Mouse (Mus musculus): Measurements from ENCODE around the gene Chsy1. TPM values are rescaled to one million over a fixed set of nuclear protein-coding genes. Genes with fewer than 3 reads are reported as not detected.

The Chsy1 gene
- total RNA-seq, 2 experiments from 2014 or later = 3.4 to 3.8 TPM

DNA sequence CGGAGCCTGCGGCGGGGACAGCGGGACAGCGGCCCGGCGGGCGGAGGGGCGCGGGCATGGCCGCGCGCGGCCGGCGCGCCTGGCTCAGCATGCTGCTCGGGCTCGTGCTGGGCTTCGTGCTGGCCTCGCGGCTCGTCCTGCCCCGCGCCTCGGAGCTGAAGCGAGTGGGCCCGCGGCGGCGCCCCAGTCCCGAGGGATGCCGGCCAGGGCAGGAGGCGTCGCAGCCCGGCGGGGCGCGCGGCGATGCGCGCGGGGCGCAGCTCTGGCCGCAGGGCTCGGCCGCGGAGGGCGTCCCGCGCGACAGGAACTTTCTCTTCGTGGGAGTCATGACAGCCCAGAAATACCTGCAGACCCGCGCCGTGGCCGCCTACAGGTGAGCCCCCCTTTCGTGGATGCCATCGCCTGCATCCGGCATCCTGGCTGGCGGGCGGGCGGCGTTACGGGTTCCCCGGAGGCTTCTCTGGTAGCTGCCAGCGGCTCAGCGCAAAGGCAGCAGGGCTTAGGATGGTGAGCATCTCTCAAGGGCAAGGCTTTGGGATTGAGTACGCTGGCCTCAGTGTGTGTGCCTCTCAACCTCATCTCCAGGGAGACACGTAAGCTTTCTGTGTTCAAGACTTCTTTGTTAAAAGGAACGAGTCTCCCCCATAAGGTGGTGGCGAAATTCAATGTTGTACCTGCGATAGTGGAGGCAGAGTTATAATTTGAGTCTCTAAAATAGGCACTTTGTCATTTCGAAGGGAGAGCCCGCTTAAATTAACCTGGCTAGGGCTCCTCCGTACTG, 730 bp downstream of the Chsy1 start:
- DNase-seq = peak; percentile 24

DNA sequence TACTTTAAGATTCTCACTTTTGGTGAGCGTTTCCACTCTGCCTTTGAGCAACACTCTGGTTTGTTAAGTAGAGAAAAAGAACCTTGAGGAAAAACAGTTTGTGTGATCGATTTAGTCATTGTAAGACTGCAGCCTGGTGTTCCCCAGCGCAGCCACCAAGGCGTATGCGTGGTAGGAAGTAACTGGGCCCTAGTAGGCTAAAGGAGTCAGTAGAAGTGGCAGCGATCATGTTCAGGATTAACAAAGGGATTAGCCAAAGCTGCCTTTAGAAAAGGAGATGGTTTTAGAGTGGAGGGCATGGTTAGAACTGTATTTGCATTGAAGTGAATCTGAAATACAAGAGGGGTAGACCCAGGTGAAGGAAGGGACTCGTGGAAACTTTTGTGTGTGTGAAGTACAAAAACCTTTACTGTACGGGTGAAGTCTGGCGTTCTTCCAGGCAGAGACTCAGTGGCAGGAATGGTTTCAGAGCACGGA, 1.4 kb downstream of the Chsy1 start:
- no peak for DNase-seq

DNA sequence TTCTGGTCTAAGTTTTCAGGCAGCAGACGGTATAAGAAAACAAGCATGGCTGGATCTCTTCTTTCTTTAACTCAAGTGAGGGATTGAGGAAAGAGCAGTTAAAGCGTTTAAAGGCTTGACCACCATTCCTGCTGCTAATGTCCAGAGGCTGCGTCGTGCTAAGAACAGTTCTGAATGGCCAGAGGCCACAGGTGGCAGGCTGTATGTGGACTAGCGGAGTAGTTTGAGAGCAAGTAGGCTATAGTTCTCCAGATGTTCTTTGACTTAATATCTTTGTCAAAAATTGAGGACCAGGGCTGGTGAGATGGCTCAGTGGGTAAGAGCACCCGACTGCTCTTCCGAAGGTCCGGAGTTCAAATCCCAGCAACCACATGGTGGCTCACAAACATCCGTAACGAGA, 1.9 kb downstream of the Chsy1 start:
- no peak for DNase-seq

DNA sequence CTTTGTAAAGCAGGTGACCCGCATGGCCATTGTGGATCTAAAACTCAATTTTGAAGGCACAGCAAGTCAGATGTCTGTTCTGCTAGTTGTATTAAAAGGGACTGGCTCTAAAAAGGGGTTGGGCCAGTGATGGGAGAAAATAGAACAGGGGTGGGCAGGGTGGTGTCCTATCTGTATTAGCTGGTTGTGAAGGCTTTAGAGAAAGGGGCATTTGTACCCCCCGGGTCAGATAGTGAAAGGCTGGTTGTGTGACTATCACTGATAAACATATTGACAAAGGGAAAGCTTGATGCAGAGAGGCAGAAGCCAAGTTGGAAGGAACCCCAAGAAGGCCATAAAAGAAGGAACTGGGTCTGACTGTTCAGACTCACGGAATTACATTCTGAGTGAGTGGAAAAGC, 4.2 kb downstream of the Chsy1 start:
- no peak for DNase-seq

DNA sequence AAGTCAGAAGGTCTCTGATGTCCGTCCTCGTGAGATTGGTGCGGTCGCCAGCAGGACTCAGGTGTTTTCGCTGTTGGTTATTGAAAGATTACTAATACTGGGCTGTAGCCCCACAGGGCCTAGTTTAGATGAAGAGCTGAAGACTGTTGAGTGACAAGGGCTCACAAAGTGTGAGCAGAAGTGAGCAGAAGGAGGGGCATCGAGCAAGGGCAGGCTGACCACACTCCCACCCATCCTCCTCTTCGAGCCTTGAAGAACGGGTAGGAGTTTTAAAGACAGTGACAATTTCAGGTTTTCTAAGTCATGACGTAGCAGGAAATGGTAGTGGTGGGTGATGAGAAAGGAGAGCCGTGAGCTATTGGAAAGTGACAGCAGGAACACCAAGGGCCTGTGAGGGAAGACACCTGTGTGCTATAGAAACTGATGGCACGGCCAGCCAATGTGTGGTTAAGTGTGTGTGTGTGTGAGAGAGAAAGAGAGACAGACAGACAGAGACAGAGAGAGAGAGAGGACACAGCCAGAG, 6.6 kb downstream of the Chsy1 start:
- no peak for DNase-seq

DNA sequence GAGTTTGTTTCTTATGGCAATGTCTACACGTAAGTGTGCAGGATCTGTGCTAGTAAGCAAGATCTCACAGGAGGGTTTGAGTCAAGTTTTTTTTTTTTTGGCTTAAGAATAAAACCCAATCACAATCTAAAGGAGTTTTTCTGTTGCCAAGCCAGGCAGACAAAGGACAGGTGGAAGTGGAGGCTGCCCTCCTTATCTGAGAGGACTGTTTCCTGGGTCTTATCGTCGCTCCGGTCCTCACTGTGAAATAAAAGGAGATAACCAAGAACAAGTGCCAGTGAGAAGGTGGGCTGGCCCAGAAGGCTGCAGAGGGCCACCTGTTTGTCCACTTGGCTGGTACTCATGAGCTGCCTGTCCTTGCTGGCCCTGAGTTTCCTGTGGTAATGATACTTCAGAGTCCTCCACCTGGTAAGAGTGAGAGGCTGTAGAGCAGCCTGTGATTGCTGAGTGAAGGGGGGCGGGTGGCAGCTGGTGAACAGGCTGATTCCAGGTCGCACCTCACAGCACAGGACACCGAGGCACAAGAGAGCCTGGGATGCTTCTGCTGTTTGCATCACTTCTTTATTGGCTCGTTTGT, 7.7 kb downstream of the Chsy1 start:
- no peak for DNase-seq

DNA sequence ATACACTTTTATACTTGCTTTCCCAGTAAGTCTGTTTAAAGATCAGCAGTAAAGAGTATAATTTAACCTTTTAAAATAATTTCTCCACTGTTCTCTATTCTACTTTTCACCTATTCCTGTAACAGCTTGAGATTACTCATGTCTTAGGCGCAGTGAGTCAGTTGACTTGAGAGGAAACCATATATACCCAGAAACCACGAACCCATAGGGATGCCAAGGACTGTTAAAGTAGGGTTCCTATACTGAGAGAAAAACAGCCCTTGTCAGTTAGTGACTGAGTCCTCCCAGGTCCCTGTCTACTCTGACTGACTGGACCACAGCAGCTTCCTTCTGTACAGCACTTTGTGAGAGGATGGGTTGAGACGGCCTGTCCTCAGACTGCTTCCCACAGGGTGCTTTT, 8.7 kb downstream of the Chsy1 start:
- DNase-seq = no peak

DNA sequence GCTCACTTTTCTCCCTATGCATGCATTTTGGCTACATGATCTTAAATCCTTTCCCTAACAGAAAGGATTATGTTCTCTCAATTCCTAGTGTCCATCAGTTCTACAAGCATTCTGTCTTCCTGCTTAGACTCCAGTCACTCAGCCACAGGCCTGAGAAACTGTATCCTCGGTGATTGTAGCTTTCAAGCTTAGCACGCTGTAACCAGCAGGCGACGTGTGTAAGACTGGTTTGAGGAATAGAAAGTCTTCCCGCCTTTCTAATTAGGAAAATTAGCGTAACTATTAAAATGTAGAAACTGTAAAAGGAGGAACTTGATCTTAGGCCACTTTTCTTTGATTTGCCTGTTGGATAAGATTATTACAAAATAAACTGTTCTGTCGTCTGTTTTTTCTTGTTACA, 9.5 kb downstream of the Chsy1 start:
- no peak for DNase-seq

DNA sequence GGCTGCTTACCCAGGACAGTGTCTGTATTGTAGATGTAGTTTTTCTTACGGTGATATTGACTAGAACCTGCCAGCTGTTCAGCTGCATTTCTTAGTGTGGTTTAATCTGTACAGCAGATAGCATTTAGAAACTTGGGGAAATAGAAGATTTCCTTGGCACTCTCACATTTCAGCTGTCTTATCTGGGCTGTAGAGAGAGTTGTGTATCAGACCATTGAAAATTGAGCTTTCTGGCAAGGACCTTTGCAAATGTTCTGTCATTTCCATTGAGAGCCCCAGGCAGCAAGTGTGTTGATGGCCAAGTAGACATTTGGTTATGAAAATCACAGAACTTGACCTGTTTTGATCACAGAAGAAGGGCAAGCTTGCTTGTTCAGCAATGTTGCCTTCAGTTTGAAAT, 10.8 kb downstream of the Chsy1 start:
- DNase-seq = no peak

DNA sequence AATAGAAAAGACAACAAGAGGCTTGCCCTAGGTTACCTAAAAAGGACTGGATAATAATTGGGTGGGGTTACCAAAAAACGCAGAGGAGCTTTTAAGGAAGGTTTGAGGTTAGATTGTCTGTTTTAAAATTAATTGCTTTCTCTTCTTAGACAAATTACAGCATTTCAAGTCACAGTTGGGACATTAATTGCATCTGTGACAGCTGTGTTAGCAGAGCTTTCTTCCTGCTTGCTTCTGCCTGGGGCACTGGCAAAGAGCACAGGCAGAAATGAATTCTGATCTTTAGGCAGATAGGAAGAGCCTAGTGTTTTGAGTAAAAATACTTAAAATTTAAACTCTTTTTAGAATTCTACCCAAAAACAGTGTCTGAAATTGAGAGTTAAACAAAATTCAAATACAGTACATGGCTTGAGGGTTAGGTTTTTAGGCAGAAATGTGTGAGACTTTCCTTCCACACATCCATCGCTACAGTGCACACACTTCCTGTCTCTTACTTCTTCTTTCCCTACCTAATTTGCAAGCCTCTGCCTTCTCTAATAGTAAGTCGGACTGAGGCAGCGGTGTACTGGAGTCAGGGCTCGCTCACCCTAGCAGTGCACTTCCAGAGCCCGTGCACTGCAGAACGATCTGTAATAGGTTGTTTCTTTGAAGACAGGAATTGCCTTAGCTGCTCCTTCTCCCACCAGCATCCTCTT, 11.5 kb downstream of the Chsy1 start:
- DNase-seq = no peak

DNA sequence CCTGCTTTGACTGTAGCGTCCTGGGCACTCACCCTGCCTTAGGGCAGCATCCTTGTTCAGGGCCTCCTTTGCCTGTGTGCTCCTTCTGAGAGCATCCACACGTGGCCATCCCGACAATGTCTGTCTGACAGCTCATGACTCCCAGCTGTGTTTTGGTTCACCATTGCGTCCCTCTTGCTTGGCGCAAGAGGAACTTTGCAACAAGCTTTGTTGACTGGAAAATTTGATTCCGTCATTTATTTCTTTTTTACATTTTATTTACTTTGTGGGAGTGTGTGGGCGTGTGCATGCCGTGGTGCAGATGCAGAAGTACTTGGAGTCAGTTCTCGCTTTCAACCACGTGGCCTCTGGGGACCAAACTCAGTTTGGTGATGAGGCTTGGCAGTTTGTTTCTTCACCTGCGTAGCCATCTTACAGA, 15.2 kb downstream of the Chsy1 start:
- no peak for DNase-seq

DNA sequence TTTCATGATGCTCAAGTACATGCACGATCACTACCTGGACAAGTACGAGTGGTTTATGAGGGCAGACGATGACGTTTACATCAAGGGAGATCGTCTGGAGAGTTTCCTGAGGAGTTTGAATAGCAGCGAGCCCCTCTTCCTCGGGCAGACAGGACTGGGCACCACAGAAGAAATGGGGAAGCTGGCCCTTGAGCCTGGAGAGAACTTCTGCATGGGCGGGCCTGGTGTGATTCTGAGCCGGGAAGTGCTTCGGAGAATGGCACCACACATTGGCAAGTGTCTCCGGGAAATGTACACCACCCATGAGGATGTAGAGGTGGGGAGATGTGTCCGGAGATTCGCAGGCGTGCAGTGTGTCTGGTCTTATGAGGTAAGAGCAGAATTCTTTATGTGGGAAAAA, 16.1 kb downstream of the Chsy1 start:
- no peak for DNase-seq

DNA sequence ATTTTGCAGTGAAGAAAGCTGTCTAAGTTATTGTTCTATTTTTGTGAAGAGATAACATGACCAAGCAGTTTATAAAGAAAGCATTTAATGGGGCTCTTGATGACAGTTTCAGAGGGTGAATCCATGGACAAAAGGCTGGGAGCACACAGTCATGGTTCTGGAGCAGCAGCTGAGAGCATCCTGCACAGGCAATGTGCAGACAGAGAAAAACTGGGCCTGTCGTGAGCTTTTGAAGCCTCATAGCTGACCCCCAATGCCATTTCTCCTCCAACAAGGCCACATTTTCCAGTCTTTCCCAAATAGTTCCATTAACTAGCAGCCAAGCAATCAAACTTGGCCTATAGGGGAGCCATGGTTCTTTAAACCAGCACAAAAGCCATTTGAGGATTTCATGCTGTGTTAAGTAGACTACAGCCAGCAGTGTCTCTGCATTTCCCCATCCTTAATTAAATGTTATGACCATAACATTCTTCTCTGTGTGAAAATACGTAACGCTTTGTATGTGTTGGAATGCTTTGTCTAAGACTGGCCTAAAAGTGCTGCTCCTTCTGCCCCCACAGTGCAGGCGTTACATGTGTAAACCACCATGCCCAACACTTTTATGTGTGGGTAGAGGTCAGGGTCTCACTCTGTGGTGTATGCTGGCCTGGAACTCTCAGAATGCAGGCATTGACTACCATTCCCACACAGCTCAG, 18.8 kb downstream of the Chsy1 start:
- no peak for DNase-seq

DNA sequence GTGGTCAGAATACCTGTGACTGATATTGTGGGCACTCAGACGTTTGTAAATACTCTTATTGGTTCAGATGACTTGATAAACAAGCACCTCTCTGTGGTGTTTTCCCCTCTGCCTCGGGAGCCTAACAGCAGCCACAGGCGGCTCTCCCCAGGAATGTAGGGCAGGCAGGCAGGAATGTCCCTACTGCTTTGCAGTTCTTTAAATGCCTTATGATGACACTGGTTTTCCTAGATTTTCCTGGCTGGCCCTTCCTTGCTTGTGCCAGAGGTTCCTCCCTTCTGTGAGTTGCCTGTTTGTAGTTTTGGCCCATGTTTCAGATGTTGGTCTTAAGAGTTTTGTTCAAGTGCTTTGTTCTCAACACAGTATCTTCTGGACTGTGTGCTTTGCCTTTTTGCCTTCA, 19.5 kb downstream of the Chsy1 start:
- DNase-seq = peak; percentile 28

DNA sequence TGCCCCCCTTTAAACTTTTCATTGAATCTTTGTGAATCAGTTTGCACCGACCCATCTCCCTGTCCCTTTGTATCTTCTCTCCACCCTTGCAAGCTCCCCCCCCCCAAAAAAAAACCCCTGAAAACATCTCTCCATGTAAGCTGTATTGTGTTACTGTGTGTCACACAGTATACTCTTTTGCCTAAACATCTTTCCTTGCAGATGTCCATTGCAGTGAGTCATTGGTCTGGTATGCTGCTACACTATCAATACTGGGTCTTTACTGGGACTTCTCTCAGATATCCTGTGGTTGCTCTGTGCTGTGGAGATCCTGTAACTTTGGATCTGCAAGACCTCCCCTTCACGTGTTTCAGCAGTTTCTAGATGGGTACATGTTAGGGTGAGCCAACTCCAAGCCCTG, 21.0 kb downstream of the Chsy1 start:
- no peak for DNase-seq

DNA sequence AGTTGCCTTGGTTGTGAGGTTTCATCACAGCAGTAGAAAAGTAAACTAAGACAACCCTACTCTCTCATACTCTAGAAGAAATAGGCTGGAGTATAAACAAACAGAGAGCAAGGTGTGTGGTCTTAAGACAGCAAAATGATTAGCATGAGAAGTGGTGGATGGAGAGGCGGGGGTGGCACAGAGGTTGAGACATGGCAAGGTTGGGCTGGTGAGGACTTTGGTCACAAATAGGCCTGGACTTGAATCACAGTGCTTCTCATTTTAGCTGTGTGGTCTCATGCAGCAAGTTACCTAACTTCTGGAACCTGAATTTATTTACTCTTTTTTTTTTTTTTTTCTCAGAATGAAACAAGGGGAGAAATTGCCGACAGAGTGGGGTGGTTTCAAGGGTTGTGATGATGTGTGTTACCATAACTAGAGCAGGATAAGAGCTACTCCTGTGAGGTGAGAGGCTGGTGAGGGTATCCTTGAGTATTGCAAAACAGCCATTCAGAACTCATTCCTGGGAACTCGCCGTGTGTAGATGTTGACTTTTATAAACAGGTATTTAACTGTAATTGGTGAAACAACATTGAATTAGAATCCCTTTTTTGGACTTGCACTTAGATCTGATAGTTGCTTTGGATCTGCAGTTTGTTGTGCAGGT, 22.6 kb downstream of the Chsy1 start:
- DNase-seq = no peak

DNA sequence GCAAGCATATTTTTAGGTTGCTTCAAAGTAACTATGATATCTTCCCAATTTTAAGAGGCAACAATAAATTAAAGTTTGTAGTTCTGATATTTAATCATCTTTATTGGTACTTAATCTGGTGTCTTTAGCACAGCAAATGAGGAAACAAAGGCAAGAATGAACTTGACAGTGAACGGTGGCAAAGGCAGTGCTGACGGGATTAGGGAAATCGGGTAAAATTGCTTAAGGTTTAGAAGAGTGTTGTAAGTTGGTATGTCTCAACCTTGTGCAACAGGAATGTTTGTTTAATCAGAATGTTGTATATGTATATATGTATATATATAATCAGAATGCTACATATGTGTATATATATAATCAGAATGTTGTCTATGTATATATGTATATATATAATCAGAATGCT, 24.8 kb downstream of the Chsy1 start:
- no peak for DNase-seq

DNA sequence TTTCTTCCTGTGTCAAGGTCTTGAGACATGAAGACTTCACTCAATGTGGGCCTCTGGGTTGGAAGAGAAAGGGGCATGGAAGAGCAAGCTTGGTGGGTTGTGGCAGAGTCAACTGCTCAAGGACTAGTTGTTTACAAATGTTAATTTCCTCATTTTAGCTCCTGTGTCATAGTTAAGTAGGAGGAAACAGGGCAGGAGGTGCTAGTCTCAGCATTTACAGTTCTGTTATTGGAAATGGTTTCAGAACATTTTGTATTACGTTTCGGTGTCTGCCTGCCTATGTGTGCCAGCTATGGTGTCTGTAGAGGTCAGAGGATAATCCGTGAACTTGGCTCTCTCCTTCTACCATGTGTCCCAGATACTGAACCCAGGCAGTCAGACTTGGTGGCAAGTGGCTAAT, 26.3 kb downstream of the Chsy1 start:
- DNase-seq = no peak

DNA sequence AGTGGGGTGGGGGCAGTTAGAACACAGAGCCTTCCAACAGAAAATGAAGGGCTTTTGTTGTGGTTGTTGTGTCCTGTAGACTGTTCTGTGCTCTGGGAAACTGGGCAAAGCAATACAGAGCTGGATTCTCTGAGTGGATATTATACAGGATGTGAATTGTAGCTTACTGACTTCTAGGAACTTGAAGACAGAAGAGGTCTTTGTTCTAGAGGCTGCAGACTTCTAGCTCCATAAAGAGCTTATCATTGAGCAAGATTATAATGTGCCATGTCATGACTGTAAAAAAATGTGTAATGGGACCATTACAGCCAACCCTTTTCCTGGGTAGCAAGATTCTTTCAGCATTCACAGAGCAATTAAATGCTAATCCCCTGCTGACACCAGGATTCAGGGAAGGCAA, 26.9 kb downstream of the Chsy1 start:
- no peak for DNase-seq

DNA sequence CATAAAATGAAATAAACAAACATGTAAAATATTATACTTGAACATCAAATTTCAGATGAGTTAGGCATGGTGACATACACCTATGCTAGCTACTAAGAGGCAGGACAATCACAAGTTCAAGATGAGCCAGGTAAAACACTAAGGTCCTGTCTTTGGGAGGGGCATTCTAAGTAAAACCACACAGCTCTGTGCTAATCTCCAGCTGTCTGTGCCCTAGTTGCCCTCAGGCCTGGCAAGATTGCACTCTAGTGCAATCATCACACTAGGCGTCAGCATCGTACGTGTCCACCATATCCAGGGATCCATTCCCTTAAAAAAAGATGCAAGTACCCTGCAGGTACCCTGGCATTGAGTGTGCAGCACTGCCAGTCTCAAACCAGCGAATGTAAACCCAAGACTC, 28.0 kb downstream of the Chsy1 start:
- DNase-seq = no peak

DNA sequence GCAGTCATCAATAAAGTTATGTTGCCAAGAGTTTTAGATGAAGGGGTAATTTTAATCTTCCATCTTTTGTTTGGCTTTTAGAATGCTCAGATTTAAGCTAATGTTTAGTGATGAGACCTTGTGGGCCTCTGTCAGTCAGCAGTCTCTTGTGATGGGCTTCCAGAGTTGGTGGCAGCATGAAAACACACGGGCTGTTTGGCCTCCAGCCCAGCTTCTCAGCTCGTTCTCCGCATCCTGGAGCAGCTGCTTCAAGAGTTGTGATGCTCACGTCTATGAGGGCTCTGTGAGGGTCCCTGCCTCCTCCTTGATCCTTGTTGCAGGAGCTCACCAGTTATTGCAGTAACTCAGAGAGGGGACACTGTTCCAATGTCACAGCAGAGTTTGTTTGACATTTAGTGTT, 29.0 kb downstream of the Chsy1 start:
- no peak for DNase-seq

DNA sequence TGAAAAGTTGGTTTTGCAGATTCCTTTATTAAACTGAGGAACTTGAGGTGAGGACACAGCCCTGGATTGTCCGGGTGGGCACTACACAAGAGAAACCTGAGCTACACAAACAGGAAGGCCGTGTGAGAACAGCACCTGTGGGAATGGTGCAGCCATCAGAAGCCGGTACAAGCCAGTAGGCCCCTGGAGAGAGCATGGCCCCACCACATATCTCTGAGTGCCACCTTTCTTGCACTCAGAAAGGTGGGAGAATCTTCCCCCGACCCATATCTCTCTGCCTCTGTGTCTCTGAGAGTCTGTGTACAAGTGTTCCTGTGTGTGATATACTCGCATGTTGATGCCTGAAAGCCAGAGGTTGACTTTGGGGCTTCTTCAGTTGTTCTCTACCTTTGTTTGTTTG, 29.6 kb downstream of the Chsy1 start:
- no peak for DNase-seq

Measured in gastrocnemius, postnatal 25 days (tissue).